Mouse (Mus musculus): ENCODE results near the gene Dnmt1.

DNA sequence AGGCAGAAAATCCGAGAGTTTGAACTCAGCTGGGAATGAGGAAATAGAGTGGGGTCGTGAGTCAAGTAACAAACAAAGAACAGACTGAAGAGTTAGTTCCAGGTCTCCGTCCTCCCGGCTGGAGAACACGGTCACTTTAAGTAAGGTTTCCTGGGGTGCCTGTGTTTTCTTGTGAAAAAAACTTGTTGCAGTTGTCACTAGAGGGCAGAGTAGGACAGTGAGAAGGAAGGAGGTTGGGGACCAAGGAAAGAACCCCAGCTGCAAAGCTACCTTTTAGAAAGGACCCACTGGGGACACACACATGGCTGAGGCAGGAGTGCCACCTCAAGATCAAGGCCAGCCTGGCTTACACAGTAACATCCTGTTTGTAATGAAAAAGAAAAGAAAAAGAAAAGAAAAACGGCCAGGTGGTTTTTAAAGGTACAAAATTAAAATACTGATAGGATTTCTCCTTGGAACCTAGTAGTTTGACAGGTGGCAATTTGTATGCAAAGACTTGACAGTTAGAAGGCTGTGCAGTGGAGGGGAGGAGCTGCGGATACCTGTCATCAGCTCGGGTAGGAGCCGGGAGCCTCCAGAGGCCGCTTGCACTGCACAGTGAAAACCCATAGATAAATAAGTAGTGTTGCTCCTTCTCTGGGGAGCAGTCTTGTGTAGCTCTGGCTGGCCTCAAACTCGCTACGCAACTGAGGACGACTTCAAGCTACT is 58.1 kb downstream of the Dnmt1 start:
- TF ChIP-seq GATA1 (IDR thresholded peaks at IDR 0.05; ENCODE audit: borderline replicate concordance, low read length), result no peak
- no peak for TF ChIP-seq FLI1 (IDR thresholded peaks at IDR 0.05; ENCODE audit: low read length)

Data from megakaryocyte, embryonic 14.5 days (primary cell).